Mouse (Mus musculus): ENCODE data around the gene Nphp4. TPM values are rescaled to one million over a fixed set of nuclear protein-coding genes. Genes with fewer than 3 reads are reported as not detected.

Gene Nphp4
- polyA plus RNA-seq, 3 experiments from 2014 or later: 0.41 TPM; not detected in 2

DNA sequence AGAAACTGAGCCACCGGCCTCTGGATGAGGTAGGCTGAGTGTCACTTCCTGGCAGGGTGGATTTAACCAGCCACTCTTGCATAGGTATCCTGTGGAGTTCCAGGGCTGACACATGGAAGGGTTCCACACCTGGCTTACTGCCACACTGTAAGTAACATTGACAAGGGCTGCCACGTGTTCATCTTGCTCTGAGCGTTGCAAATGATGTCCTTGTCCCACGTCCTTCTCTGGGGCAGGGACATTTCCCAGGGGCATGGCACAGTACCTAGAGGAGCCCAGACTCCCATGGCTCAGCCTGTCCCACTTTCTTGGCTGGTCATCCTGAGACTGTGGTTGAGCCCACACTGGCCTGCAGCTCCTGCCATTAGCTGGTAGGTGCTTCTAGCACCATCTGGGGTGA, 91.5 kb downstream of the Nphp4 start:
- ATAC-seq: no peak

DNA sequence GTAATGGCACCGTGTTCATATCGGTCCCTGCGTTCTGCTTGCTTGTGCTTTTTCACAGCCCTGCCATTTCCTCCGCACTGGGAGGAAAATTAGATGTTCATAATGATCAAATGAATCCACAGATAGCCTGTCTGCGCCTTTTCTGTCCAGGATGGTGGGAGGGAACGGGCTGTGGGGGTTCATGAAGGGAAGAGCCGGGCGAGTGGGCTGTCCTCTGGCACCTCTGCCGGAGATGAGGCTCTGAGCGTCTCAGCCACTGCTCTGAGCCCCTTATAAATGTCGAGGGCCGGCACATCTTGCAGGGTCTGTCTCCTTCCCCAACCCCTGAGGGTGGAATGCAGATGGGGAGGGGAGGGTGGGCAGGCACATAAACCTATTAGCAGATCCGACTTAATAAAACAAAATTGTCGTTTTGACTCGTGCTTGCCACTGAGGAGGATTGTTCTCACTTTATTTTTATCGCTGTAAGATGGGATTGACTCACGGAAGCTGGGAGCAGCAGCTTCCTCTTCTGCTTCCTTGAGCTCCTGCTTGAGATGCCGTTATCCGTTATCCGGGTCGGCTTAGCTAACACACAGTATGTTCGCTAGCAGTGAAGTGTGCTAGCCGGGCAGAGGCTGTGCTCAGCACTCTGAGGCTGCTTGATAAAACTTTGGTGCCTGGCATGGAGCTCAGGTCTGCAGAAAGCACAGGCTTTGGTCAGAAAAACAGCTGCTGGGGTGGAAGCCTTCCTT, 92.3 kb downstream of the Nphp4 start:
- ATAC-seq: no peak

DNA sequence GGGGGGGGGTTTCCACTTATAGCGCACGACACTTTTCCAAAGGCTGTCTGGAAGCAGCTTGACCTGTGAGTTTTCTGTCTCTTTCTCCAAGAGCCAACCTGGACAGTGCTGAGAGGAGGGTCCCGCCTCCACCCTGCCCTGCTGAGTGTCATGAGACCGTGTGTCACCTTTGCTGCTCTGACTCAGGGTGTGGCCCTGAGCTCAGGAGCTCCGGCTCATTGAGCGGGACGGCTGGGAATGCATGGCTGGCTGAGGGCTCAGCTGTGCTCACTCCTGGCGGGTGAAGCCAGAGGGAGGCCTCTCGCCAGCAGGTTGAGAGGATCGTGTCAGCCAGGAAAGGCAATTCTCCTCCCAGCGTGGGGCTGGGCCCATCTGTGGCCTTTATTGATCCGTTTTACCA, 97.8 kb downstream of the Nphp4 start:
- no peak for ATAC-seq

DNA sequence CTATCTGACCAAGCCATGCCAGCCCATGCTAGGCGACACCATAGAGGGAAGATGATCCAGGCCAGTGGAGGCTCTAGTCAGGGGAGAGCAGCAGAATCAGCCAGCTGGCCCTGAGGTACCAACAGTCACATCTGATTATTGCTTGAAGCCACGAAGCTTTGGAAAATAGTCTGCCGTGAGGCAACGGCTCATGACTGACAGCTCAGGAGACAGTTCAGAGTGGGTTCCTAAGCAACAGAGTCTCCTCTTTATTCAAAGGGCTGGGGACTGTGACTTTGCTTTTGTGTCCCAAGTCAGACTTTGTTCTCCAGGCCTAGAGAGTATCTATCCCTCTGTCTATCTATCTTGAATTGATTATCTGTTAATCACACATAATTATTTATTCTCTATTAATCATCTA, 100.3 kb downstream of the Nphp4 start:
- ATAC-seq: no peak

DNA sequence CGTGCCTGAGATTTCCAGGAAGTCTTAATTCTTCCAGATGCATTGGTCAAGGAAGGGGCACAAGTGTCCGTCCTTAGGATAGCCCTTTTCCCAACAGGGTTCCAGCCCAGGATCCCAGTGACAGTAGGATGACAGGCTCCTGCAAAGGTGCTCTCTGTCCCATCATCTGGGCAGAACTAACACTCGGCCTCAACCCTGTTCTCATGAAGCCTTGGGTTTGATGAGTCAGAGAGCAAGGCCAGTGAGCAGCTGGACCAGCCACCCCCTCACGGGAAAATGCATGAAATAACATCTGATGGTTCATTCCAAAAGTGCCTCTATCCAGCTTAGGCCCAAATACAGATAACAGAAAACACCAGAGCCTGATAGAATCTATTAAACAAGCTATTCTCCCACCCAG, 103.5 kb downstream of the Nphp4 start:
- no peak for ATAC-seq

DNA sequence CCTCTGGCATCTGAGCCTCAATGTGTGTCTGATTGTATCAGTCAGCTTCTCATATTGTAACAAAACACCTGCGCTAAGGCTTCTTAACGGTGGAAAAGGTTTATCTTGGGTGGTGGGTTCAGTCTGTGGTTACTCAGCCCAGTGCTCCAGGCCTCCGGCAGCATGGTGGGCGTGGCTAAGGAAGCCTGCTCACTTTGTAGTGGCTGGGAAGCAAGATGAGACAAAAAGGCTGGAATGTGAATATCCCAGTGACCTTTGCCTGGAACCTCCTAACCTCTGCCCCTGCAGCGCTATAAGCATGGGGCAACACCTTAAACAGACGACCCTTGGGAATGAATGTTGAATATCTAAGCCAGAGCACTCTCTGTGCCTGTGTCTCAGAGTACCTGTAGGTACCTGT, 105.7 kb downstream of the Nphp4 start:
- no peak for ATAC-seq

DNA sequence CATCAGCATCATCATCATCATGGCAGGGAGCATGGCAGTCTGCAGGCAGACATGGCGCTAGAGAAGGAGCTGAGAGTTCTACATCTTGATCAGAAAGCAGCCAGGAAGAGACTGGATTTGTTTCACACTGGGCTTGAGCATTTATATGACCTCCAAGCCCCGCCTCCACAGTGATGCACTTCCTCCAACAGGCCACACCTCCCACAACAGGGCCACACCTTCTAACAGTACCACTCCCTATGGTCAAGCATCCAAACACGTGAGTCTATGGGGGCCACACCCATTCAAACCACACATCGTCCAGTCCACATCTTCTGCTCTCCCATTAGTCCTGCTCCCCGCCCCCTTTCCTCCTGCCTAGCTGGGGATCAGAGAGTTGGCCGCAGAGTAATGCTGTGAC, 107.1 kb downstream of the Nphp4 start:
- ATAC-seq: no peak

DNA sequence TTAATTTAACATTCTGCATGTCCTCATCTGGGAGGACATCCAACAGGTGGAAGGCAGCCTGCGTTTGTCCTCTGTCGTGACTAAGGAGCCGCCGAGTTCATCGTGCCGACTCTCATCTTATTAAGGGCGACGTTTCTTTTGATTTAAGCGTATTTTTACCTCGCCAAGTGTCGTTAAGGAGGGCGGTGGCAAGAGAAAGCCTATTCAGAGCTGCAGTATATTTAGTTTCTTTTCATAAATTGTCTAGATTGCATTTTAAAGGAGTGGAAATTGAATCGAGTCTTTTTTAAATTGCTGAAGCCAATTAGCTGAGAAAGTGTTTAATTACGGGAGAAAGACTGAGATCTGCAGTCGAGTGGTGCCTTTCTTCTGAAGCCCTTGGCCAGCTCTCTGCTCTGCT, 109.0 kb downstream of the Nphp4 start:
- ATAC-seq: no peak

DNA sequence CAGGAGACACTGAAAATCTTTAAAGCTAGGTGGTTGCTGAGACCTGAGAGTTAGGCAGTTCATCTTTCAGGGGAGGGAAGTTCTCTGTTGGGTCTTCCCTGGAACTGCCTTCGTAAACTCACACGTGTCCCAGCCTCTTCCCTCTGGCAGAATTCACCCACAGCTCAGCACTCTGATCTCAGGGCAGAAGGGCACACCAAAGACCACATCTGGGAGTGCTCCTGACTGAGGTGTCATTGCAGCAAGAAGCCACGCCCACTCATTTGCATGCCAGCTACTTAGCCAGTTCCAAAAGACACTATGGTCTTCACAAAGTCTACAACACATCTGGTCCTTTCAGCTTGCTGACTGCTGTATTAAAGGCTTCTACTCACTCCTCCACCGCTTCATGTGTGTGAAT, 109.7 kb downstream of the Nphp4 start:
- no peak for ATAC-seq

DNA sequence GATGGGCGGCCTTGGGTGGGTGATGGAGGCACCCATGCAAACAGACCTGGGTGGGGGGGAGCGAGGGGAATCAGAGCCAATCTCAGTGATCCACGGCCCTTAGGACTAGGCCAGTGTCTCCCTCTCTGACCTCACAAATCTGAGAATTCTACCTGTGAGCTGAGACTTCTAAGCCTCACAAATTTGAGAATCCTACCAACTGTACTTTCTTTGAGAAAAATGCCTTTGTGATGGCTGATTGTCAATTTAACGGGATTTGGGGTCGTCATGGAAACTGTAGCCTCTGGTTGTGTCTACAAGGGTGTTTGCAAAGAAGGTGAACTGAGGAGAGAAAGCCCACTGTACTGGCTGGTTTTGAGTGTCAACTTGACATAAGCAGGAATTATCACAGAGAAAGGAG, 127.8 kb downstream of the Nphp4 start:
- no peak for ATAC-seq

DNA sequence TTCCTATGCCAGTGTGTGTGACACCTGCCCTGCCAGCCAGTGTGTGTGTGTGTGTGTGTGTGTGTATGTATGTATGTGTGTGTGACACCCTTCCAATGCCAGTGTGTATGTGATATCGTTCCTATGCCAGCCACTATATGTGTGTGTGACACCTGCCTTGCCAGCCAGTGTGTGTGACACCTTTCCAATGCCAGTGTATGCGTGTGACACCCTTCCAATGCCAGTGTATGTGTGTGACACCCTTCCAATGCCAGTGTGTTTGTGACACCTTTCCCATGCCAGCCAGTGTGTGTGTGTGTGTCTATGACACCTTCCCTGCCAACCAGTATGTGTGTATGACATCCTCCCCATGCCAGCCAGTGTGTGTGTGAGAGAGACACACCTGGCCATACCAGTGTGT, 132.7 kb downstream of the Nphp4 start:
- no peak for ATAC-seq

DNA sequence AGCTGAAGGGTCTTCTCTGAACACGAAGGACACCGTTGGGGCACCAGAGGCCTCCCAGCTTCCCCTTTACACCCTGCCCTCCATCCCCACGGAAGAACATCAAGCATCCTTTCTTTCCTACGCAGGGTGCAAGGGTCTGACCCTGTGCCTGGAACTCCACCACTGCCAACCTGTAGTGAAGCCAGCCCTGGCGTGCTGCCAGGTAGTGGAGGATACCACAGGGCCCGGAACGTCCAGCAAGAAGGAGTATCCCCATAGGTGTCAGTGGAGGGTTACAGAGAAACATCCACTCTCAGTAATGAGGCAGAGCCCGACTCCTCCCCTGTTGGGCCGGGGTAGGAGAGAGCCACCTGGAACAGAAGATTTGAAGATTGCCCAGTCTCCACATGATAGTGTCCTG, 133.5 kb downstream of the Nphp4 start:
- ATAC-seq: no peak

Other genes starting within 250 kb of the Nphp4 start
- under 1 TPM in 1 of 3 experiments, not detected in 2; 0.15 TPM for gene Gpr153, start 202.5 kb upstream of the Nphp4 start, polyA plus RNA-seq (2017; shearing (Covaris generic))
- not detected for gene Hes3, start 185.0 kb upstream of the Nphp4 start, polyA plus RNA-seq (2017; shearing (Covaris generic))
- gene Icmt, start 179.5 kb upstream of the Nphp4 start, polyA plus RNA-seq (2017; shearing (Covaris generic)): 1 to 10 TPM; 5.1 to 8.8 (median 7.1) TPM
- not detected for gene Rnf207, start 157.7 kb upstream of the Nphp4 start, polyA plus RNA-seq (2017; shearing (Covaris generic))
- 1,000 to 10,000 TPM in 1 of 3 experiments, 100 to 1,000 TPM in 2; 752 to 1,062 (median 960) TPM for gene Rpl22, start 151.0 kb upstream of the Nphp4 start, polyA plus RNA-seq (2017; shearing (Covaris generic))
- under 1 TPM in 2 of 3 experiments, not detected in 1; 0.05 to 0.11 TPM for gene Chd5, start 138.1 kb upstream of the Nphp4 start, polyA plus RNA-seq (2017; shearing (Covaris generic))
- gene Kcnab2, start 1.2 kb downstream of the Nphp4 start, polyA plus RNA-seq (2017; shearing (Covaris generic)): 100 to 1,000 TPM in 1 of 3 experiments, 10 to 100 TPM in 2; 81.9 to 170 (median 96.5) TPM